In genomic region chr8:114463305-114463704, GRCm38 (mm10) we compare ENCODE assay signal across 20 mouse cellular contexts. TPM values are rescaled to one million over a fixed set of nuclear protein-coding genes. Genes with fewer than 3 reads are reported as not detected.
DNase-seq lines count a peak whose midpoint lies in the region; ATAC-seq lines count a peak whose summit lies in the region.
"Had no signal": no experiment of that assay in that cellular context is flagged by ENCODE, and none has a peak within 500 bp of the region (broad histone marks: within the 10 kb centered on the region; RNA-seq: fewer than 3 reads in every experiment).

No protein-coding gene starts in this region.

- 49% methylated on average over 10 of the region's 10 CpGs for WGBS in hindbrain, embryonic 15.5 days
- WGBS in hindbrain, embryonic 11.5 days, result 70% methylated on average over 10 of the region's 10 CpGs
- 63% methylated on average over 10 of the region's 10 CpGs for WGBS in lung, embryonic 16.5 days
- 55% methylated on average over 10 of the region's 10 CpGs for WGBS in heart, embryonic 15.5 days

- no peak overlapping the region for H3K4me3 ChIP-seq in hindbrain, embryonic 15.5 days
- no peak overlapping the region for H3K4me3 ChIP-seq in hindbrain, embryonic 11.5 days (ENCODE audit: low read depth, low read length)
- no peak overlapping the region for H3K4me3 ChIP-seq in lung, embryonic 16.5 days (ENCODE audit: low read length)
- no peak overlapping the region for H3K4me3 ChIP-seq in heart, embryonic 15.5 days
- H3K4me3 ChIP-seq: forebrain, embryonic 12.5 days; intestine, embryonic 15.5 days; limb, embryonic 13.5 days; neural tube, embryonic 13.5 days had no signal

- no peak for ATAC-seq in hindbrain, embryonic 15.5 days (ENCODE audit: low FRiP score, low read depth)
- ATAC-seq in hindbrain, embryonic 11.5 days (ENCODE audit: low FRiP score), result no peak
- no peak for ATAC-seq in lung, embryonic 16.5 days (ENCODE audit: low read depth)
- 0 out of 2 replicates have a peak, but pooled peaks have one; percentile 17 for ATAC-seq in heart, embryonic 15.5 days (replicated peaks; ENCODE audit: insufficient number of reproducible peaks, insufficient read depth, low FRiP score, low read depth)
- ATAC-seq: intestine, embryonic 15.5 days had no signal

- no peak overlapping the region for H3K9ac ChIP-seq in hindbrain, embryonic 15.5 days
- H3K9ac ChIP-seq in hindbrain, embryonic 11.5 days (ENCODE audit: low read depth, low read length), result no peak overlapping the region
- H3K9ac ChIP-seq in lung, embryonic 16.5 days (ENCODE audit: low read length), result peak overlapping the region; percentile 39; the same call in 1 of the 2 replicates
- no peak overlapping the region for H3K9ac ChIP-seq in heart, embryonic 15.5 days
- H3K9ac ChIP-seq: forebrain, embryonic 12.5 days; intestine, embryonic 15.5 days; limb, embryonic 13.5 days; liver, embryonic 14.5 days; neural tube, embryonic 13.5 days had no signal

- no peaks in the 10 kb centered on the region for H3K9me3 ChIP-seq in hindbrain, embryonic 15.5 days
- no peaks in the 10 kb centered on the region for H3K9me3 ChIP-seq in hindbrain, embryonic 11.5 days (ENCODE audit: control insufficient read depth, low read length)
- H3K9me3 ChIP-seq in lung, embryonic 16.5 days (ENCODE audit: control insufficient read depth, low read length), result no peaks in the 10 kb centered on the region
- no peaks in the 10 kb centered on the region for H3K9me3 ChIP-seq in heart, embryonic 15.5 days (replicated peaks)
- H3K9me3 ChIP-seq: forebrain, embryonic 12.5 days; intestine, embryonic 15.5 days; limb, embryonic 13.5 days; neural tube, embryonic 13.5 days had no signal

- H3K27ac ChIP-seq in hindbrain, embryonic 15.5 days (replicated peaks), result peak overlapping the region; percentile 7; the same call in 1 of the 2 replicates
- no peak overlapping the region for H3K27ac ChIP-seq in hindbrain, embryonic 11.5 days (ENCODE audit: low read depth, low read length)
- peak overlapping the region; percentile 50 for H3K27ac ChIP-seq in lung, embryonic 16.5 days (ENCODE audit: low read length)
- no peak overlapping the region for H3K27ac ChIP-seq in heart, embryonic 15.5 days
- H3K27ac ChIP-seq: forebrain, embryonic 12.5 days; intestine, embryonic 15.5 days; kidney, postnatal 0 days; limb, embryonic 13.5 days; liver, embryonic 14.5 days; neural tube, embryonic 13.5 days; stomach, postnatal 0 days had no signal

- no peak overlapping the region for H3K4me2 ChIP-seq in hindbrain, embryonic 15.5 days
- H3K4me2 ChIP-seq in hindbrain, embryonic 11.5 days (replicated peaks; ENCODE audit: low read depth, low read length), result no peak overlapping the region
- peak overlapping the region; percentile 22; the same call in 1 of the 2 replicates for H3K4me2 ChIP-seq in lung, embryonic 16.5 days (ENCODE audit: low read depth, low read length)
- H3K4me2 ChIP-seq in heart, embryonic 15.5 days, result peak overlapping the region; percentile 30
- H3K4me2 ChIP-seq: forebrain, embryonic 12.5 days; intestine, embryonic 15.5 days; limb, embryonic 13.5 days; neural tube, embryonic 13.5 days had no signal

- no peaks in the 10 kb centered on the region for H3K27me3 ChIP-seq in hindbrain, embryonic 15.5 days
- H3K27me3 ChIP-seq in hindbrain, embryonic 11.5 days (ENCODE audit: control insufficient read depth, insufficient read depth, low read length), result no peaks in the 10 kb centered on the region
- no peaks in the 10 kb centered on the region for H3K27me3 ChIP-seq in lung, embryonic 16.5 days (ENCODE audit: control insufficient read depth, insufficient read depth, low read depth, low read length)
- no peaks in the 10 kb centered on the region for H3K27me3 ChIP-seq in heart, embryonic 15.5 days
- H3K27me3 ChIP-seq: CH12.LX; forebrain, embryonic 12.5 days; intestine, embryonic 15.5 days; neural tube, embryonic 13.5 days had no signal

- no peaks in the 10 kb centered on the region for H3K36me3 ChIP-seq in hindbrain, embryonic 15.5 days
- no peaks in the 10 kb centered on the region for H3K36me3 ChIP-seq in hindbrain, embryonic 11.5 days (ENCODE audit: control insufficient read depth, insufficient read depth, low read length)
- H3K36me3 ChIP-seq in lung, embryonic 16.5 days (ENCODE audit: control insufficient read depth, insufficient read depth, low read length), result no peaks in the 10 kb centered on the region
- no peaks in the 10 kb centered on the region for H3K36me3 ChIP-seq in heart, embryonic 15.5 days
- H3K36me3 ChIP-seq: forebrain, embryonic 12.5 days; intestine, embryonic 15.5 days; limb, embryonic 13.5 days; neural tube, embryonic 13.5 days had no signal

- H3K4me1 ChIP-seq in hindbrain, embryonic 15.5 days (replicated peaks), result peaks cover 8% of the 10 kb centered on the region; the same call in 1 of the 2 replicates
- H3K4me1 ChIP-seq in hindbrain, embryonic 11.5 days (replicated peaks; ENCODE audit: control insufficient read depth, insufficient read depth, low read length), result no peaks in the 10 kb centered on the region
- peaks cover 12% of the 10 kb centered on the region for H3K4me1 ChIP-seq in lung, embryonic 16.5 days (replicated peaks; ENCODE audit: control insufficient read depth, insufficient read depth, low read length)
- peaks cover 15% of the 10 kb centered on the region for H3K4me1 ChIP-seq in heart, embryonic 15.5 days (replicated peaks)

- DNase-seq in heart, adult 11 months, result peak; percentile 90
- no peak for DNase-seq in heart, adult 18-20 months
- DNase-seq in hindbrain, embryonic 11.5 days (ENCODE audit: low spot score), result no peak
- DNase-seq in lung, postnatal 10 days, result no peak
- DNase-seq in retina, embryonic 14.5 days (ENCODE audit: low spot score), result no peak
- DNase-seq: cerebellum, postnatal 14 days; thymus, postnatal 14 days had no signal

RNA-seq across cellular contexts. Expression of gene Wwox, which starts 23.9 kb away (rescaled TPM):
- 1 to 10 TPM; 3.8 to 5.3 TPM for total RNA-seq in heart, adult 18-20 months (2021)
- polyA plus RNA-seq in hindbrain, embryonic 15.5 days (2015; fragmentation: Nextera tagmentation; extraction: Ambion mirVana), result 13.2 and 13.9 TPM in 2 replicates
- polyA plus RNA-seq in hindbrain, embryonic 11.5 days (2014; fragmentation: Nextera tagmentation; extraction: Ambion mirVana), result 10.8 and 14.1 TPM in 2 replicates
- 19.2 and 20.2 TPM in 2 replicates for polyA plus RNA-seq in lung, embryonic 16.5 days (2015; fragmentation: Nextera tagmentation; extraction: Ambion mirVana)
- 10.9 and 12.0 TPM in 2 replicates for polyA plus RNA-seq in heart, embryonic 15.5 days (2015; fragmentation: Nextera tagmentation; extraction: Ambion mirVana)

RNA-seq across cellular contexts. Expression of gene Clec3a, which starts 45.4 kb away (rescaled TPM):
- under 1 TPM in 1 of 2 experiments, not detected in 1; 0.65 TPM for total RNA-seq in heart, adult 18-20 months (2021)
- polyA plus RNA-seq in hindbrain, embryonic 15.5 days (2015; fragmentation: Nextera tagmentation; extraction: Ambion mirVana), result not detected in 2 replicates
- 0.28 TPM in 1 of 2 replicates, not detected in the other for polyA plus RNA-seq in hindbrain, embryonic 11.5 days (2014; fragmentation: Nextera tagmentation; extraction: Ambion mirVana)
- 0.38 and 0.92 TPM in 2 replicates for polyA plus RNA-seq in lung, embryonic 16.5 days (2015; fragmentation: Nextera tagmentation; extraction: Ambion mirVana)
- not detected in 2 replicates for polyA plus RNA-seq in heart, embryonic 15.5 days (2015; fragmentation: Nextera tagmentation; extraction: Ambion mirVana)
- total RNA-seq: adrenal gland, adult 18-20 months; CH12.LX; left cerebral cortex, adult 8-10 months had no signal
- polyA plus RNA-seq: forebrain, embryonic 12.5 days; intestine, embryonic 15.5 days; kidney, postnatal 0 days; liver, embryonic 14.5 days; neural tube, embryonic 13.5 days; stomach, postnatal 0 days had no signal

Comparison
In these comparisons a context has a peak if more than half of its experiments do, and no peak if none do; other contexts are left out.
1. H3K27ac ChIP-seq: peak in hindbrain, embryonic 15.5 days (single experiment) and lung, embryonic 16.5 days (single experiment); none in hindbrain, embryonic 11.5 days (single experiment) and heart, embryonic 15.5 days (single experiment).
2. H3K4me2 ChIP-seq: peak in lung, embryonic 16.5 days (single experiment) and heart, embryonic 15.5 days (single experiment); none in hindbrain, embryonic 15.5 days (single experiment) and hindbrain, embryonic 11.5 days (single experiment).